Comparison of ENCODE assay signal across 8 mouse cellular contexts in genomic region chr12:71040462-71040861, GRCm38 (mm10). TPM values are rescaled to one million over a fixed set of nuclear protein-coding genes. Genes with fewer than 3 reads are reported as not detected.
A peak's percentile ranks its signal among the peaks of the same experiment; 100 is the strongest.
DNase-seq lines count a peak whose midpoint lies in the region; ATAC-seq and TF ChIP-seq lines count a peak whose summit lies in the region.

No protein-coding gene starts in this region.

- peaks cover 7% of the 10 kb centered on the region for H3K4me1 ChIP-seq in liver, postnatal 0 days (ENCODE audit: insufficient read depth)

- no peak overlapping the region for H3K4me3 ChIP-seq in liver, postnatal 0 days (ENCODE audit: low read depth, low read length)

- no peak overlapping the region for H3K9ac ChIP-seq in liver, postnatal 0 days (replicated peaks)

- peaks cover 68% of the 10 kb centered on the region for H3K36me3 ChIP-seq in liver, postnatal 0 days (replicated peaks; ENCODE audit: insufficient read depth, low read length)

- no peak overlapping the region for H3K4me2 ChIP-seq in liver, postnatal 0 days (ENCODE audit: low read depth, low read length)

- no peak for ATAC-seq in liver, postnatal 0 days
- peak; percentile 86 for ATAC-seq in granulocyte monocyte progenitor cell, adult 5-6 weeks (replicated peaks; ENCODE audit: poor library complexity, severe bottlenecking)

- TF ChIP-seq EP300 in liver, postnatal 0 days (IDR thresholded peaks at IDR 0.05; ENCODE audit: low read depth), result no peak

- no peak for TF ChIP-seq CTCF in liver, postnatal 0 days (IDR thresholded peaks at IDR 0.05; ENCODE audit: low read depth)

- DNase-seq in liver, postnatal 0 days, result peak; percentile 29
- DNase-seq in liver, result no peak
- DNase-seq in lung, postnatal 14 days, result peak; percentile 66
- DNase-seq in thymus, postnatal 25 days, result peak; percentile 43
- no peak for DNase-seq in cerebellum, adult 8-10 months
- DNase-seq in frontal cortex, postnatal 25 days (ENCODE audit: low spot score in 2 of 2), result no peak
- DNase-seq in Muller cell, postnatal 12 days (ENCODE audit: inconsistent ontology term), result no peak

- H3K27me3 ChIP-seq in liver, postnatal 0 days (ENCODE audit: insufficient read depth, low read length), result no peaks in the 10 kb centered on the region

- WGBS in liver, postnatal 0 days (ENCODE audit: insufficient replicate concordance), result 70% methylated on average over 7 of the region's 7 CpGs

- peak overlapping the region; percentile 55; the same call in 1 of the 2 replicates for H3K27ac ChIP-seq in liver, postnatal 0 days (ENCODE audit: low read depth)

- H3K9me3 ChIP-seq in liver, postnatal 0 days (ENCODE audit: low read length), result no peaks in the 10 kb centered on the region

RNA-seq across cellular contexts. Expression of gene Arid4a, which starts 24.7 kb away (rescaled TPM):
- 19.3 and 20.6 TPM in 2 replicates for polyA plus RNA-seq in liver, postnatal 0 days (2015; fragmentation: Nextera tagmentation; extraction: Ambion mirVana)
- 23.8 and 26.9 TPM in 2 replicates for total RNA-seq in granulocyte monocyte progenitor cell, adult 5-6 weeks (2014; fragmentation: Nextera tagmentation)
- 43.3 and 46.0 TPM in 2 replicates for total RNA-seq in granulocyte monocyte progenitor cell, adult 5-6 weeks (2017)

Comparison
In these comparisons a context has a peak if more than half of its experiments do, and no peak if none do; other contexts are left out.
1. DNase-seq: peak in liver, postnatal 0 days (single experiment), lung, postnatal 14 days (single experiment) and thymus, postnatal 25 days (single experiment); none in liver (single experiment), cerebellum, adult 8-10 months (single experiment), frontal cortex, postnatal 25 days (0 of 2) and Muller cell, postnatal 12 days (single experiment).